Mouse (Mus musculus) forebrain, embryonic 16.5 days (tissue): ENCODE measurements around the gene Oxld1. TPM values are rescaled to one million over a fixed set of nuclear protein-coding genes. Genes with fewer than 3 reads are reported as not detected.

Experiments used
- ATAC-seq: fragments of 200-750 bp; cut with Nextera tagmentation; 2 replicates; pipeline ENCODE4 v1.8.0; 2017; ENCODE audit warnings: mild to moderate bottlenecking, moderate library complexity
- H3K27ac ChIP-seq: fragments of 300-500 bp; sonication (generic); 2 replicates; pipeline ENCODE4 v1.5.1; 2014; ENCODE audit warnings: low read length, control low read depth
- H3K27me3 ChIP-seq: fragments of 300-500 bp; sonication (generic); replicated peaks from 2 replicates; pipeline ENCODE4 v1.6.1; 2014; ENCODE audit warnings: low read length; ENCODE audit not compliant: control insufficient read depth, insufficient read depth
- H3K36me3 ChIP-seq: fragments of 300-500 bp; sonication (generic); 2 replicates; pipeline ENCODE4 v1.6.1; 2014; ENCODE audit not compliant: control insufficient read depth, insufficient read depth
- H3K4me1 ChIP-seq: fragments of 300-500 bp; sonication (generic); replicated peaks from 2 replicates; pipeline ENCODE4 v1.6.1; 2014; ENCODE audit warnings: low read length; ENCODE audit not compliant: control insufficient read depth, insufficient read depth
- H3K4me2 ChIP-seq: fragments of 300-500 bp; sonication (generic); 2 replicates; pipeline ENCODE4 v1.6.1; 2014; ENCODE audit warnings: mild to moderate bottlenecking, low read length, control low read depth
- H3K4me3 ChIP-seq: fragments of 300-500 bp; sonication (generic); replicated peaks from 2 replicates; pipeline ENCODE4 v1.5.1; 2014; ENCODE audit warnings: mild to moderate bottlenecking, low read length, control low read depth
- H3K9ac ChIP-seq: fragments of 300-500 bp; sonication (generic); replicated peaks from 2 replicates; pipeline ENCODE4 v1.6.1; 2014; ENCODE audit warnings: low read depth, low read length, control low read depth
- H3K9me3 ChIP-seq: fragments of 300-500 bp; sonication (generic); 2 replicates; pipeline ENCODE4 v1.6.1; 2016; ENCODE audit warnings: low read length; ENCODE audit not compliant: control insufficient read depth
- WGBS: fragments of 180-500 bp; shearing (Covaris S2); extraction: QIAGEN DNeasy Blood & Tissue Kit; methylation state at CpG from one replicate; pipeline ENCODE4 v1.1.7; 2014; 5-methylcytosine and 5-hydroxymethylcytosine counted together
- polyA plus RNA-seq: library from polyadenylated mRNA; unstranded; fragments of >200 nt; fragmentation: Nextera tagmentation; extraction: Ambion mirVana; gene quantifications from 2 replicates; pipeline ENCODE4 v1.2.1, GENCODE M21; 2015

The Oxld1 gene
- polyA plus RNA-seq, 1 experiment from 2014 or later = 9.7 TPM

- Histone ChIP-seq H3K9me3 (no peaks in the 10 kb centered on the region), H3K9ac (no peak overlapping the region), H3K27me3 (no peaks in the 10 kb centered on the region), H3K4me2 (no peak overlapping the region), H3K4me1 (peaks cover 12% of the 10 kb centered on the region), H3K4me3 (no peak overlapping the region), H3K36me3 (0 out of 2 replicates have a peak, but pooled peaks cover 4% of the 10 kb centered on the region), H3K27ac (no peak overlapping the region)
- no peak for ATAC-seq
- WGBS = 91% methylated on average over 3 of the region's 3 CpGs
Observed at GRCm38 (mm10) chr11:120497436-120497835, 39.6 kb upstream of the Oxld1 start.

- WGBS = 88% methylated on average over 3 of the region's 3 CpGs
- no peak for ATAC-seq
- Histone ChIP-seq H3K36me3 (0 out of 2 replicates have a peak, but pooled peaks cover 4% of the 10 kb centered on the region), H3K27ac (no peak overlapping the region), H3K4me2 (no peak overlapping the region), H3K4me1 (peaks cover 27% of the 10 kb centered on the region), H3K9ac (no peak overlapping the region; the same call in 1 of the 2 replicates), H3K27me3 (no peaks in the 10 kb centered on the region), H3K4me3 (no peak overlapping the region), H3K9me3 (no peaks in the 10 kb centered on the region)
Observed at GRCm38 (mm10) chr11:120493911-120494310, 36.0 kb upstream of the Oxld1 start.

GRCm38 (mm10) chr11:120493351-120493750 lies 35.5 kb upstream of the Oxld1 start:
- Histone ChIP-seq H3K36me3 (0 out of 2 replicates have a peak, but pooled peaks cover 2% of the 10 kb centered on the region), H3K27ac (no peak overlapping the region; the same call in 1 of the 2 replicates)
- 38% methylated on average over 3 of the region's 3 CpGs for WGBS

GRCm38 (mm10) chr11:120492878-120493203 lies 35.0 kb upstream of the Oxld1 start:
- no peak for ATAC-seq
- Histone ChIP-seq H3K9me3 (no peaks in the 10 kb centered on the region), H3K4me1 (peaks cover 27% of the 10 kb centered on the region), H3K9ac (peak overlapping the region; percentile 77), H3K4me3 (peak overlapping the region; percentile 90), H3K36me3 (0 out of 2 replicates have a peak, but pooled peaks cover 2% of the 10 kb centered on the region), H3K27ac (peak overlapping the region; percentile 45; the same call in 1 of the 2 replicates), H3K4me2 (peak overlapping the region; percentile 92), H3K27me3 (no peaks in the 10 kb centered on the region)
- 20% methylated on average over 3 of the region's 3 CpGs for WGBS

More at GRCm38 (mm10) chr11:120493351-120493750, 35.5 kb upstream of the Oxld1 start:
- H3K4me3 ChIP-seq = peak overlapping the region; percentile 90
- H3K9me3 ChIP-seq = no peaks in the 10 kb centered on the region
- no peaks in the 10 kb centered on the region for H3K27me3 ChIP-seq
- peak overlapping the region; percentile 77 for H3K9ac ChIP-seq
- ATAC-seq = no peak
- H3K4me2 ChIP-seq = peak overlapping the region; percentile 92
- H3K4me1 ChIP-seq = peaks cover 27% of the 10 kb centered on the region

GRCm38 (mm10) chr11:120492024-120492877 lies 34.4 kb upstream of the Oxld1 start:
- Histone ChIP-seq H3K9me3 (no peaks in the 10 kb centered on the region), H3K36me3 (peaks cover 3% of the 10 kb centered on the region; the same call in 1 of the 2 replicates), H3K27me3 (no peaks in the 10 kb centered on the region), H3K9ac (peak overlapping the region; percentile 77), H3K4me2 (peak overlapping the region; percentile 92), H3K27ac (peak overlapping the region; percentile 68), H3K4me1 (peaks cover 27% of the 10 kb centered on the region), H3K4me3 (peak overlapping the region; percentile 90)
- ATAC-seq = peak; percentile 20
- under 1% methylated on average over 48 of the region's 48 CpGs for WGBS

- no peaks in the 10 kb centered on the region for H3K9me3 ChIP-seq
- WGBS = under 1% methylated on average over 35 of the region's 35 CpGs
- no peaks in the 10 kb centered on the region for H3K27me3 ChIP-seq
- peaks cover 7% of the 10 kb centered on the region; the same call in 1 of the 2 replicates for H3K36me3 ChIP-seq
- peak; percentile 87 for ATAC-seq
- peak within 1 kb of the TSS; percentile 68 for H3K27ac ChIP-seq
- peak within 1 kb of the TSS; percentile 90 for H3K4me3 ChIP-seq
- H3K4me2 ChIP-seq = peak within 1 kb of the TSS; percentile 92
- H3K9ac ChIP-seq = peak within 1 kb of the TSS; percentile 77
- H3K4me1 ChIP-seq = peaks cover 27% of the 10 kb centered on the region
Observed at GRCm38 (mm10) chr11:120491317-120492023, 33.6 kb upstream of the Oxld1 start, which contains the start of gene Slc25a10. Slc25a10 (plus strand) TSS chr11:120491840.

GRCm38 (mm10) chr11:120490291-120491046 lies 32.6 kb upstream of the Oxld1 start:
- H3K9ac ChIP-seq = no peak overlapping the region; the same call in 1 of the 2 replicates
- peaks cover 7% of the 10 kb centered on the region; the same call in 1 of the 2 replicates for H3K36me3 ChIP-seq
- peaks cover 32% of the 10 kb centered on the region for H3K4me1 ChIP-seq
- no peaks in the 10 kb centered on the region for H3K9me3 ChIP-seq
- peak overlapping the region; percentile 92 for H3K4me2 ChIP-seq
- ATAC-seq = no peak
- 22% methylated on average over 4 of the region's 4 CpGs for WGBS
- H3K27me3 ChIP-seq = no peaks in the 10 kb centered on the region
- no peak overlapping the region for H3K27ac ChIP-seq
- H3K4me3 ChIP-seq = no peak overlapping the region

GRCm38 (mm10) chr11:120489054-120489761 lies 31.3 kb upstream of the Oxld1 start:
- no peaks in the 10 kb centered on the region for H3K27me3 ChIP-seq
- H3K4me2 ChIP-seq = no peak overlapping the region
- H3K9ac ChIP-seq = no peak overlapping the region
- 0 out of 2 replicates have a peak overlapping the region, but pooled peaks have one; percentile 0 for H3K27ac ChIP-seq
- ATAC-seq = peak; percentile 11
- no peak overlapping the region for H3K4me3 ChIP-seq
- WGBS = 61% methylated on average over 4 of the region's 4 CpGs
- no peaks in the 10 kb centered on the region for H3K9me3 ChIP-seq
- peaks cover 7% of the 10 kb centered on the region; the same call in 1 of the 2 replicates for H3K36me3 ChIP-seq
- peaks cover 37% of the 10 kb centered on the region for H3K4me1 ChIP-seq
